Mouse (Mus musculus) adrenal gland, postnatal 25 days (tissue): Measurements from ENCODE around the gene Amotl2. TPM values are rescaled to one million over a fixed set of nuclear protein-coding genes. Genes with fewer than 3 reads are reported as not detected.
A peak's percentile ranks its signal among the peaks of the same experiment; 100 is the strongest.

Experiments
- DNase-seq: peaks from one replicate; pipeline ENCODE4 v3.0.0; 2021; ENCODE audit warnings: mixed read lengths
- total RNA-seq: library from RNA; stranded (reverse); gene quantifications from 2 replicates; pipeline ENCODE4 v1.2.3, GENCODE M21; 2021

Gene Amotl2
- total RNA-seq, 1 experiment from 2014 or later, result 242 TPM

GRCm38 (mm10) chr9:102777631-102778591 lies 61.4 kb downstream of the Amotl2 start:
- peak; percentile 50 for DNase-seq

- DNase-seq, result peak; percentile 96
Measured at GRCm38 (mm10) chr9:102779493-102779892, 63.0 kb downstream of the Amotl2 start.

Other genes starting within 250 kb of the Amotl2 start
- 1.1 TPM in 1 of 2 replicates, not detected in the other for gene Ky, start 210.9 kb upstream of the Amotl2 start, total RNA-seq
- 304 and 351 TPM in 2 replicates for gene Anapc13, start 90.4 kb upstream of the Amotl2 start, total RNA-seq
- gene Cep63, start 90.1 kb upstream of the Amotl2 start, total RNA-seq, result 37.2 and 41.8 TPM in 2 replicates
- gene Ryk, start 118.2 kb downstream of the Amotl2 start, total RNA-seq, result 55.2 and 57.1 TPM in 2 replicates